Mouse (Mus musculus) brain, embryonic 14.5 days (tissue): ENCODE measurements around the gene Fgf13.

ENCODE experiments used
- CTCF ChIP-seq: fragments of 200-500 bp; IDR thresholded peaks from 2 replicates; pipeline ENCODE4 v1.5.1; 2012; ENCODE audit warnings: inconsistent platforms, mild to moderate bottlenecking, moderate library complexity, borderline replicate concordance; ENCODE audit not compliant: insufficient read depth, insufficient read length; ENCODE audit errors: extremely low read depth
- POLR2A ChIP-seq: fragments of 200-500 bp; IDR thresholded peaks from 2 replicates; pipeline ENCODE4 v1.6.1; 2012; ENCODE audit warnings: mild to moderate bottlenecking, inconsistent platforms, borderline replicate concordance; ENCODE audit not compliant: poor library complexity, insufficient read depth, insufficient read length, severe bottlenecking; ENCODE audit errors: extremely low read depth

DNA sequence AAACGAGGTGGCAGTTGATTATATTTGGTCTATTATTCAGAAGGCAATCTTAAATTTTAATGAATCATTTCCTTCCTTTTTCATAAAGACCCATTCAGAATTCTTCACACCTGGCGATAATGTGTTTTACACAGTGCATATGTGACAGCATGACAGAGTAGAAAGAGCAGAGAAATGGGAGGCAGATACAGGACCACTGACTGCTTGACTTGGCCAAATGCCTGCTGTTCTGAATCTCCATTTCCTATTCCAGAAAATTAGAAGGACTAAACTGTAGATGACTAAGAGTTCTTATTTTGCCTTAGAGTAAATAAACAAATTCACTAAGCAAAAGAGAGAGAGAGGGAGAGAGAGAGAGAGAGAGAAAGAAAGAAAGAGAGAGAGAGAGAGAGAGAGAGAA lies 82.4 kb downstream of the Fgf13 start:
- TF ChIP-seq CTCF (no peak), POLR2A (no peak)
